Mouse (Mus musculus) liver, embryonic 12.5 days (tissue): Measurements from ENCODE around the gene Calca. TPM values are rescaled to one million over a fixed set of nuclear protein-coding genes. Genes with fewer than 3 reads are reported as not detected.
A peak's percentile ranks its signal among the peaks of the same experiment; 100 is the strongest.
"Not testable (repeated sequence)": the region's sequence is repeated elsewhere in the genome, so short reads cannot be mapped to it uniquely, and the experiment has no call there.

Experiments used
- ATAC-seq: fragments of 200-750 bp; cut with Nextera tagmentation; 2 replicates; pipeline ENCODE4 v1.8.0; 2017; ENCODE audit warnings: moderate number of reproducible peaks, mild to moderate bottlenecking, moderate library complexity
- H3K27ac ChIP-seq: fragments of 300-500 bp; sonication (generic); 2 replicates; pipeline ENCODE4 v1.5.1; 2016; ENCODE audit warnings: mild to moderate bottlenecking
- H3K27me3 ChIP-seq: fragments of 300-500 bp; sonication (generic); replicated peaks from 2 replicates; pipeline ENCODE4 v1.6.1; 2016; ENCODE audit warnings: mild to moderate bottlenecking, moderate library complexity
- H3K36me3 ChIP-seq: fragments of 300-500 bp; sonication (generic); 2 replicates; pipeline ENCODE4 v1.6.1; 2016; ENCODE audit warnings: mild to moderate bottlenecking, moderate library complexity
- H3K4me1 ChIP-seq: fragments of 300-500 bp; sonication (generic); 2 replicates; pipeline ENCODE4 v1.6.1; 2016
- H3K4me2 ChIP-seq: fragments of 300-500 bp; sonication (generic); 2 replicates; pipeline ENCODE4 v1.6.1; 2016; ENCODE audit warnings: mild to moderate bottlenecking, moderate library complexity
- H3K4me3 ChIP-seq: fragments of 300-500 bp; sonication (generic); 2 replicates; pipeline ENCODE4 v1.5.1; 2016; ENCODE audit warnings: mild to moderate bottlenecking, moderate library complexity
- H3K9ac ChIP-seq: fragments of 300-500 bp; sonication (generic); 2 replicates; pipeline ENCODE4 v1.6.1; 2016; ENCODE audit warnings: mild to moderate bottlenecking, moderate library complexity
- H3K9me3 ChIP-seq: fragments of 300-500 bp; sonication (generic); replicated peaks from 2 replicates; pipeline ENCODE4 v1.6.1; 2016; ENCODE audit warnings: mild to moderate bottlenecking, moderate library complexity
- WGBS: fragments of 180-500 bp; shearing (Covaris S2); methylation state at CpG from one replicate; pipeline ENCODE4 v1.1.7; 2016; ENCODE audit not compliant: insufficient replicate concordance; 5-methylcytosine and 5-hydroxymethylcytosine counted together
- polyA plus RNA-seq: library from polyadenylated mRNA; unstranded; fragments of >200 nt; fragmentation: Nextera tagmentation; extraction: Ambion mirVana; gene quantifications from 2 replicates; pipeline ENCODE4 v1.2.1, GENCODE M21; 2016

Gene Calca
- polyA plus RNA-seq: not detected in 2 replicates

GRCm38 (mm10) chr7:114636102-114636501 is at the start of gene Calca:
Gene Calca (minus strand): TSS chr7:114636357.
- ATAC-seq: no peak
- no peak within 1 kb of the TSS for H3K9ac ChIP-seq

GRCm38 (mm10) chr7:114672697-114673096 is 36.5 kb upstream of the Calca start:
- no peaks in the 10 kb centered on the region for H3K36me3 ChIP-seq
- no peaks in the 10 kb centered on the region for H3K4me1 ChIP-seq
- ATAC-seq: no peak
- no peak overlapping the region for H3K4me2 ChIP-seq
- H3K27me3 ChIP-seq: no peaks in the 10 kb centered on the region
- H3K9me3 ChIP-seq: no peaks in the 10 kb centered on the region
- H3K27ac ChIP-seq: no peak overlapping the region
- WGBS: 16% methylated on average over 2 of the region's 2 CpGs
- H3K9ac ChIP-seq: no peak overlapping the region
- H3K4me3 ChIP-seq: no peak overlapping the region

More at GRCm38 (mm10) chr7:114636102-114636501, at the start of gene Calca:
- Histone ChIP-seq H3K36me3 (no peaks in the 10 kb centered on the region), H3K27me3 (peaks cover 52% of the 10 kb centered on the region), H3K4me3 (peak within 1 kb of the TSS; percentile 31), H3K9me3 (no peaks in the 10 kb centered on the region), H3K4me2 (peak within 1 kb of the TSS; percentile 60), H3K27ac (no peak within 1 kb of the TSS), H3K4me1 (no peaks in the 10 kb centered on the region)
- WGBS: 2% methylated on average over 12 of the region's 12 CpGs

GRCm38 (mm10) chr7:114671405-114671804 is 35.2 kb upstream of the Calca start:
- Histone ChIP-seq H3K4me2 (no peak overlapping the region), H3K9me3 (no peaks in the 10 kb centered on the region), H3K27me3 (no peaks in the 10 kb centered on the region), H3K4me3 (no peak overlapping the region), H3K4me1 (no peaks in the 10 kb centered on the region), H3K36me3 (no peaks in the 10 kb centered on the region), H3K27ac (no peak overlapping the region), H3K9ac (no peak overlapping the region)
- WGBS: 19% methylated on average over 1 of the region's 1 CpGs
- no peak for ATAC-seq

GRCm38 (mm10) chr7:114649730-114650129 is 13.6 kb upstream of the Calca start:
- Histone ChIP-seq H3K27me3 (no peaks in the 10 kb centered on the region), H3K9ac (no peak overlapping the region), H3K4me3 (no peak overlapping the region), H3K36me3 (no peaks in the 10 kb centered on the region), H3K27ac (no peak overlapping the region), H3K4me1 (no peaks in the 10 kb centered on the region), H3K9me3 (no peaks in the 10 kb centered on the region), H3K4me2 (no peak overlapping the region)
- 13% methylated on average over 3 of the region's 3 CpGs for WGBS
- no peak for ATAC-seq

GRCm38 (mm10) chr7:114648791-114649190 is 12.6 kb upstream of the Calca start:
- no peaks in the 10 kb centered on the region for H3K36me3 ChIP-seq

GRCm38 (mm10) chr7:114635569-114636101 is 522 bp downstream of the Calca start:
- no peak for ATAC-seq
- no peaks in the 10 kb centered on the region for H3K4me1 ChIP-seq
- H3K27me3 ChIP-seq: peaks cover 52% of the 10 kb centered on the region
- WGBS: 3% methylated on average over 20 of the region's 20 CpGs
- H3K27ac ChIP-seq: no peak overlapping the region
- peak overlapping the region; percentile 31 for H3K4me3 ChIP-seq
- H3K36me3 ChIP-seq: no peaks in the 10 kb centered on the region
- H3K4me2 ChIP-seq: peak overlapping the region; percentile 60
- no peaks in the 10 kb centered on the region for H3K9me3 ChIP-seq
- H3K9ac ChIP-seq: no peak overlapping the region

More at GRCm38 (mm10) chr7:114648791-114649190, 12.6 kb upstream of the Calca start:
- WGBS: 54% methylated on average over 3 of the region's 3 CpGs
- no peaks in the 10 kb centered on the region for H3K4me1 ChIP-seq
- no peak for ATAC-seq
- no peak overlapping the region for H3K27ac ChIP-seq
- H3K9me3 ChIP-seq: no peaks in the 10 kb centered on the region
- H3K27me3 ChIP-seq: no peaks in the 10 kb centered on the region
- H3K4me2 ChIP-seq: no peak overlapping the region
- no peak overlapping the region for H3K9ac ChIP-seq
- H3K4me3 ChIP-seq: no peak overlapping the region

- Histone ChIP-seq H3K36me3 (no peaks in the 10 kb centered on the region), H3K9me3 (no peaks in the 10 kb centered on the region), H3K4me1 (no peaks in the 10 kb centered on the region), H3K4me3 (no peak overlapping the region), H3K27ac (no peak overlapping the region), H3K4me2 (no peak overlapping the region), H3K27me3 (peaks cover 52% of the 10 kb centered on the region), H3K9ac (no peak overlapping the region)
- no peak for ATAC-seq
- 49% methylated on average over 7 of the region's 7 CpGs for WGBS
These were observed 1.8 kb downstream of the Calca start for GRCm38 (mm10) chr7:114634386-114634785.

GRCm38 (mm10) chr7:114625966-114626365 is 10.2 kb downstream of the Calca start:
- no peak overlapping the region for H3K9ac ChIP-seq
- no peak overlapping the region for H3K4me3 ChIP-seq
- no peaks in the 10 kb centered on the region for H3K4me1 ChIP-seq
- no peak overlapping the region for H3K27ac ChIP-seq
- no peaks in the 10 kb centered on the region for H3K9me3 ChIP-seq
- H3K36me3 ChIP-seq: no peaks in the 10 kb centered on the region
- H3K4me2 ChIP-seq: no peak overlapping the region
- no peak for ATAC-seq
- WGBS: 75% methylated on average over 3 of the region's 3 CpGs
- no peaks in the 10 kb centered on the region for H3K27me3 ChIP-seq

- no peak for ATAC-seq
- Histone ChIP-seq H3K9ac (no peak overlapping the region), H3K9me3 (no peaks in the 10 kb centered on the region), H3K4me1 (no peaks in the 10 kb centered on the region), H3K4me3 (no peak overlapping the region), H3K27ac (no peak overlapping the region), H3K4me2 (no peak overlapping the region), H3K27me3 (no peaks in the 10 kb centered on the region), H3K36me3 (no peaks in the 10 kb centered on the region)
- 31% methylated on average over 6 of the region's 6 CpGs for WGBS
These were observed 19.4 kb downstream of the Calca start for GRCm38 (mm10) chr7:114616759-114617158.

GRCm38 (mm10) chr7:114594391-114594790 is 41.8 kb downstream of the Calca start:
- not testable (repeated sequence) for H3K4me1 ChIP-seq, H3K27ac ChIP-seq, H3K9ac ChIP-seq, H3K9me3 ChIP-seq, H3K4me2 ChIP-seq, ATAC-seq, H3K27me3 ChIP-seq, H3K36me3 ChIP-seq, H3K4me3 ChIP-seq
- WGBS: 75% methylated on average over 8 of the region's 8 CpGs

GRCm38 (mm10) chr7:114582441-114582840 is 53.7 kb downstream of the Calca start:
- ATAC-seq: no peak
- Histone ChIP-seq H3K36me3 (no peaks in the 10 kb centered on the region), H3K27me3 (no peaks in the 10 kb centered on the region), H3K4me2 (no peak overlapping the region), H3K4me3 (no peak overlapping the region), H3K27ac (no peak overlapping the region), H3K9me3 (no peaks in the 10 kb centered on the region), H3K9ac (no peak overlapping the region), H3K4me1 (no peaks in the 10 kb centered on the region)
- 44% methylated on average over 2 of the region's 2 CpGs for WGBS
